Mouse (Mus musculus) spleen, postnatal 14 days (tissue): ENCODE measurements around the gene Aldh3a2.
"Not testable (repeated sequence)": the region's sequence is repeated elsewhere in the genome, so short reads cannot be mapped to it uniquely, and the experiment has no call there.

ENCODE experiments used
- DNase-seq, 2 experiments: peaks; one replicate each; pipeline ENCODE4 v3.0.0; 2021 to 2022; ENCODE audit warnings: low spot score in 2 of 2

Gene Aldh3a2

GRCm38 (mm10) chr11:61215936-61216335, 51.3 kb downstream of the Aldh3a2 start:
- DNase-seq, result no peak

DNA sequence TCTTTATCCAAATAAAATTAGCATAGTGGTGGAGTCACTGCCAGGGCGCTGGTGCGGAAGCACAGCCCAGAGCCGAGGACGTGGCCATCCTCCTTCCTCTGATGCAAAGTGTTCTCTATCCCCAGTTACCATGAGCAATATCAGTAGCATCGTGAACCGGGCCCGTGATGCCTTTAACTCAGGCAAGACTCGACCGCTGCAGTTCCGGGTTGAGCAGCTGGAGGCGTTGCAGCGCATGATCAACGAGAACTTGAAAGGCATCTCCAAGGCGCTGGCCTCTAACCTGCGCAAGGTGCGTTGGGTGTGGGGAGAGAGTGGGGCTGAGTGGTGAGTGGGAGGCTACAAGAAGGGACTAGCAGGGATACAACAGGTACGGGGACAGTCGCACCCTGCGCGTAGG, 55.2 kb downstream of the Aldh3a2 start:
- DNase-seq, result no peak

DNA sequence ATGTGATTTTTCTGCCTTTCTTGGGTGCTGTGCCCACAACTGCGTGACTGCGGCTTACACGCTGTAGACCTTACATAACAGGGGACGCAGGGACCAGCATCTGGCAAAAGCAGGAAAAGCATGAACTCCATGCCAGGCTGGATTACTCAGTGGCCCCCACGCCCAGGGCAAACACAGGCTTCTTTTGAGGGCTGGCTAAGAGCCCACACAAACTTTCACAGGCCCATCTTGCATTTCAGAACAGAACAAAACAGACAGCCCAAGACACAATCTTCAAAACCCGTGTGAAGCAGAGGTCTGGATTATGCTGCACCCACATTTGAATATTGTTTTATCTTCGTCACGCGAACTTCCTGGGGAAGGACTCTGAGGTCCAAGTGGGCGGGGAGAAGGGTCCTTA, 58.9 kb downstream of the Aldh3a2 start:
- no peak for DNase-seq

- DNase-seq, result no peak
Observed at GRCm38 (mm10) chr11:61207487-61208246, 59.6 kb downstream of the Aldh3a2 start, which contains the start of gene Aldh3a1. Gene Aldh3a1, plus strand, starts transcription at chr11:61207537.

DNA sequence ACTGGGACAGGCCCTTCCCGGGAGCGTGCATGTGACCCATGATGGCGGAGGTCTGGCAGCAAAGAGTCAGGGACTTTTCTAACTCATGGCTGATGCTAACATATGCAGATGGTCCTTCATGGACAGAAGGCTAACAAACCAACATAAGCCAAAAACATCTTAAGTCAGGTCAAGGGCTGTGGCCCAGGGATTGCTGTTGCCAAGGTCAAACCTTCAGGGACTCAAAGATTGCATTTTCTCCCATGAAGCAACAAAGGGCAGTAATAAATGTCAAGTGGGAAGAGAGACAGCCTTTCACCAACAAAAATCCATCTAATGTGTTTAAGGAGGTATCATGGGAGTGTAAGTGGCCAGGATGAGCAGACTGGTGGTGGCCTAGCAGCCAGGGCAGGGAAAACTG, 61.1 kb downstream of the Aldh3a2 start:
- DNase-seq, result no peak

DNA sequence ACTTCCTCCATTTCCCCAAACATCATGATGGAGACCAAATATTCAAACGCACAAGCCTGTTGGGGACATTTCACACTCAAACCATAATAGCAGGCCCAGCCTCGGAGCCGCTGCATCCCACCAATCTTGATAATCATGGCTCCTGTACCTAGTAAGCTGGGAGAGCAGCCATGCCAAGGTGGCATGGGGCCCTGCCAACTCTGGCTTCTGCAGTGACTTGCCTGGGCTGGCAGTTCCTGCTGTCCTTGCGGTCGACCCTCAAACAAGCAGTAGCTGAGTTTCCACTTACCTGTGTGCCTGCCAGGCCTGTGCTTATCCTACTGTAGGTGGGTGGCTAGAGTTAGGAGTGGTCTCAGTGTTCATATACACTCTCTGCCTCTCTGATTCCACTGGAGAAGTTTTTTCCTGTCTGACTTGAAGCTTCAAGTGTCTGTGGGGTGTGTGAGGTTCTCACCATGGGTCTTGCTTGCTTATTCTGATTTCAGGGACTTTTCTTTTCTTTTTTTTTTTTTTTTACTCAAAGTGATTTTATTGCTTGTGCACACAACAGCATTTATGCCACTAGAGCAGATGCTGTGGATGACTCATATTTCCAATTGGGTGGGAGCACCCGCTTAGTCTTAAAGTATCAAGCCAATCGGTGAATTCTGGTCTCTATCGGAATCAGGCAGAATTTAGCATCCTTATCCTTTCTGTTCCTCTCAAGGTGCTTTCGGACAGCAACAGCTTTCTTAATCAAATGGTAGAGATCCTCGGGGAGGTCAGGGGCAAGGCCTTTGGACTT, 61.9 kb downstream of the Aldh3a2 start:
- DNase-seq, result no peak

DNA sequence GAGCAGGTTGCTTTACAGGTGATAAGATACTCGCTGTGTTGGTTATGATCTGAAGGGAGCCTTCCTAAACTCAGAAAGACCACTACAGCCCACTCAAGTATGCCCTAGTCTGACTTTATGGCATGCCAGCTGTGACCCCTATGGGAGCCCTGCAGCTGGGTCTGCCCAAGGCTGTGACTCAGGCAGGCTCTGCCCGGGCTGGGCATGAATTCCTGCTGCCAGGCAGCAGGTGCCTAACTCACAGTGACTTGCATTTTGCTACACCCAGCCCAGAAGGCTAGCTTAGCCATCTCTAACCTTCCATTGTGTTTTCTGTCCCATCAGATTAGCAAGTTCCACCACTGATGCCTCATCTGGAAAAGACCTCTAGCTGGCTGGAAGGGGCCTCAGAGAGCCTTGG, 64.5 kb downstream of the Aldh3a2 start:
- DNase-seq, result no peak

DNA sequence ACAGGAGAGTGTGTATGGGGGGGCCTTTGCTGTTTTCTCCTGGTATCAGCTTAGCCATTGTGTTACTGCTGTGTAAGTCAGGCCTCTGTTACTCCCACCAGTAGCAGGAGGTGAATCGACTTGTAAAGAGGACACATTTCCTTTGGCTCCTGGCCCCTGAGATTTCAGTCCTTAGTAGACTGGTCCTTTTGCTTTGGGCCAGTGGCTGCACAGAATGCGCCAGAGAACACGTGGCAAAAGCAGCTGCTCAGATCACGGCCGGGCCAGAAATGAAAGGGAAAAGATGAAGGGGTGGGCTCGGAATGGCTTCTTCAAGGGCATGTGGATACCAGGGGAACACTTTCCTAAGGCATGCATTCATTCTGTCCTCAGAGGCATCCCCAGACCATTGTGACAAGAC, 65.1 kb downstream of the Aldh3a2 start:
- DNase-seq, result no peak

- DNase-seq, result no peak
Observed at GRCm38 (mm10) chr11:61199620-61200362, 67.5 kb downstream of the Aldh3a2 start.

GRCm38 (mm10) chr11:61197935-61198334, 69.3 kb downstream of the Aldh3a2 start:
- DNase-seq, result no peak

DNA sequence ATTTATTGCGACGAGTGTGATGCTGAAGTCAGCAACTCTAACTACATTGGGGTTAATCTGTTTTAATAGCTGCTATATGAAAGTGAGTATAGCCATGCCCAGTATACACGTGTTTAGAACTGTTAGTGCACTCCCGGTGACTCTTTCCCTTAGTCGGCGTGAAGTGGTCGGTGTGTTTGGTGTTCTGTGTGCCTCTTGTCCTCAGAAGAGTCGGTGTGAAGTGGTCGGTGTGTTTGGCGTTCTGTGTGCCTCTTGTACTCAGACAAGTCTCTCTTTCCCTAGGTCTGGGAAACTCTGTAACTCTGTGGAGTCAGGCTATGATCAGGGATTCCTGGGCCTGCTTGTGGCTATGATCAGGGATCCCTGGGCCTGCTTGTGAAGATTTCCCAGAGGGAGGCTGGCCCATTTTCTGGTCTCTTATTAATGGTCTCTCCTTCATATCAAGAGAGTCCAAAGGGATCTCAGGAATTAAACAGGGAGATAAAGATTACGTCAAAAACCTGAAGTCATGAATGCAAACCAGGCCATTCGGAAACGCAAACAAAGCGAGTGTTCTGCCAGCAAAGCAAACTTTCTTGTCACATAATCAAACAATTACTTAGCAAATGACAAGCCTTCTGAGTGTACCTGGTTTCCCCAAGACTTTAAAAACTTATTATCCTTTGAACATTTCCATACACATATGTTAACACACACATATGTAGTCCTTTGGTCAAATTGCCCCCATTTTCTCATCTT, 70.5 kb downstream of the Aldh3a2 start:
- DNase-seq, result no peak

- peak; percentile 37 to 66 for DNase-seq
Observed at GRCm38 (mm10) chr11:61193392-61193791, 73.9 kb downstream of the Aldh3a2 start.

DNA sequence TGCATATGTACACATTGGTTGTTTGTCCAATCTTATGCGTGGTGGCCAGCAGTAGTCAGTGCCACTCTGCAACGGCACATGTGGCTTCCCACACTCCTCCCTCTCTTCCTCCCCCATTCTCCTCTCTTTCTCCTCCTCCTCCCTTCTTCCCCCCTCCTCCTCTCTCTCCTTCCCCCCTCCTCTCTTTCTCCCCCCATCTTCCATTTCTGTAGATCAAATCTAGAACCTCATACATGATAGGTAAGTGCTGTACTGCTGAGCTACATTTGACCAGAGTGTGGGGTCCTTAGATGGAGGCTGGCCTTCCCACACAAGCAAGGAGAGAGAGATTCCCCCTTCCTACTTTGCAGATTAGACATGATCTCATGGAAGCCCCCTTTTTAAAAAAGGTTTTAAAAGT, 74.5 kb downstream of the Aldh3a2 start:
- no peak for DNase-seq

DNA sequence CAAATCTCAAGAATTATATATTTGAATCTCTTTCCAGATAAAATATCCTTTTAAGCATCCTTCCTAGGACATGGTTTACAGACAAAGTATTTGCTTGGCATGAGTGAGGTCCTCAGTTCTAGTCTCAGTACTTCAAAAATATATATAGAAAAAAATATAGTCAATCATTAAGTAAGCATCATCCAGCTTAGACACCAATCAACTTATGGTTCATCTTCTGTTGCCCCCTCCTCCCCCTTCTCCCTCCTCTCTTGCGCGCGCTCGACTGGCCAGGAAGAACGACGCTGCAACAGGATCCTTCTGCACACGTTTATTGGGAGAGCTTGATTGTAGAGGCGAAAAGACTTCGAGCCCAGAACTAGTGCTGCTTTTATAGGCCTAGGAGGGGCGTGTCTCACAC, 75.1 kb downstream of the Aldh3a2 start:
- not testable (repeated sequence) for DNase-seq

DNA sequence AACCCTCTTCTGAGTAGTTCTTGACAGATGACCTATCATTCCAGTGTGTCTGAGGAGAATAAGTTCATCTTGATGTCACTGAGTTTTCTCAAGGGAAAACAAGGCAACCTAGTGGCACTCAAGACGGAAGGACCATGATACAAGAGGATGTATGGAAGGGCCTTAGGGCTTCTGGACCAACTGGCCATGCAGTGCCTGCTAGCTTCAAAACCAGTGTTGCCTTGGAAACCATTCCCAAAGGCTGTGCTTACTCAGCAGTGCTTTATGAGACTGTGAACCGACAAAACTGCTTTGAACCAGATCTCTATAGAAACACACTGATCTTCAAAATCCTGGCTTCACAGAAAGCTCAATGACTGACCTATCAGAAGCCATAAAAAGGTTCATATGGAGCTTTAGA, 76.5 kb downstream of the Aldh3a2 start:
- no peak for DNase-seq

DNA sequence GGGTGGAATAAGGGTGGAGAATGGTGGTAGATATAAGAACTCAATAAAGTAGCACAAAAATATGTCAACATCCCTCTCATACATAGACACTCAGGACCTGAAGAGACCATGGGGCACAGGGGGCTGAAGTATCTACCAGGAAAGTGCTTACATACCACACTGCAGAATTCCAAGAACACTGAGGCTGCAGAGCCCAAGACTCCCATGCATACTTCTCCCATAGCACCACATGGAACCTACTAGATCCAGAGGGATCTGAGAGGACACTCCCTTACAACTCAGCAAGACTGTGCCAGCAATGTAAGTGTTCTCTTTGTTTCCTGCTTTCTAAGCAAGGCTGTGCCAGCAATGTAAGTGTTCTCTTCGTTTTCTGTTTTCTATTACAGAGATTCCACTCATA, 83.4 kb downstream of the Aldh3a2 start:
- no peak for DNase-seq

DNA sequence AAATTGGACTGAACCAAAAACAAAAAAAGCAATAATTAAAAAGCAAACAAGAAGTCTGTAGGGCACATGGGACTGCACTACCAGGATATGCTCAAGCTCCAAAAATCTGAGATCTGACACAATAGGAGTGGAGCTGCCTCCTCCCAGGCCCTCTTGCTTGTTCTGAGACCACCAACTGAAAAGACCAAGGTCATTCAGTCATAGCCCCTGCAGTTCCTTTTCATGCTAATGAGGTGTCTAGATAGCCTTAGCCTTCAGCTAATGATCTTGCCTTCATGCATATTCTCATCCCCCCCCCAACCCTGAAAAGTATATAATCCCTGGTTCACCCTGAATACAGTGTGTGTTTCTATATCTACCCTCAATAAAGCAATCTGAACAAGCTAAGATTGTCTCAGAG, 85.6 kb downstream of the Aldh3a2 start:
- no peak for DNase-seq

- DNase-seq, result no peak
Observed at GRCm38 (mm10) chr11:61180361-61180760, 86.9 kb downstream of the Aldh3a2 start.

DNA sequence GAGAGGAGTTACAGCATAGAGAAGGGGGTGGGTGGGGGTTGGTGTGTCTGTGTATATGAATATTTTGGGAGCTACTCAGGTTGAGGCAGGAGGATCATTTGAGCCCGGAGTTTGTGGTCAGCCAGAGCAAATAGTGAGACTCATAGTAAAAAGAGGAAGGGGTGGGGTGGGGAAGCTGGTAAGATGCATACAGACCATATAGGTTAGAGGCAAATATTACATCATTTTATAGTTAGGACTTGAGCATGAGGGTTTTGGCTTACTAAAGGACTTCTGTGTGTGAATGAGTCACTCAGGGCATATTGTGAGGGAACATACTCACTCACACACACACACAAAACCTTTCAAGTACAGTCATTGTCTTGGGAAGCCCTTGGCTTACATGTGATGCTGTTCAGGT, 90.9 kb downstream of the Aldh3a2 start:
- no peak for DNase-seq

DNA sequence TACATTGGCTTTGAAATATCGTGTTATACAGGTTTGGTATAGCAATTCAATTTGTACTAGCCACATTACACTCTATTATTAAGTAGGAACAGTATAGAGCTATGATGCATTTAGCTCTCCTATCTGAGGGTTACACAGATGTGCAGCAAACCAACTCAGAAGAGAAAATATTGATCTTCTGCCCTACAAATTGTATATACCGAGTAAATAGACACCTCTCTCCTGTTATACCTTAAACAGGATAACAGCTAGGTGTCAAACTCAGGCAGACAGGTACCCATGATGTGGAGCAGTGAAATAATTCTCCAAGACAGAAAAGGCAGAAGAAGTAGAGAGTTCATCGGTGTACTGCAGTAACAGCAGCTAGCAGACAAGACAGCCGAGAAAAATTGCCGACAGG, 91.5 kb downstream of the Aldh3a2 start:
- DNase-seq, result no peak

- peak; percentile 95 to 96 for DNase-seq
Observed at GRCm38 (mm10) chr11:61174821-61175658, 92.2 kb downstream of the Aldh3a2 start, which contains the start of gene Usp22. Gene Usp22, minus strand, starts transcription at chr11:61175055.
